Mouse (Mus musculus) c-Kit-positive CD71-positive TER-119-positive erythroid progenitor cells, embryonic 14.5 days (primary cell): ENCODE measurements around the gene Rnf149.

ENCODE experiments used
- DNase-seq: peaks from one replicate; pipeline ENCODE4 v3.0.0-alpha.2; 2013; ENCODE audit warnings: low spot score

Rnf149 gene

GRCm38 (mm10) chr1:39575778-39576375 lies 1.3 kb downstream of the Rnf149 start:
- peak; percentile 51 for DNase-seq

GRCm38 (mm10) chr1:39573890-39574289 lies 3.3 kb downstream of the Rnf149 start:
- DNase-seq = no peak

DNA sequence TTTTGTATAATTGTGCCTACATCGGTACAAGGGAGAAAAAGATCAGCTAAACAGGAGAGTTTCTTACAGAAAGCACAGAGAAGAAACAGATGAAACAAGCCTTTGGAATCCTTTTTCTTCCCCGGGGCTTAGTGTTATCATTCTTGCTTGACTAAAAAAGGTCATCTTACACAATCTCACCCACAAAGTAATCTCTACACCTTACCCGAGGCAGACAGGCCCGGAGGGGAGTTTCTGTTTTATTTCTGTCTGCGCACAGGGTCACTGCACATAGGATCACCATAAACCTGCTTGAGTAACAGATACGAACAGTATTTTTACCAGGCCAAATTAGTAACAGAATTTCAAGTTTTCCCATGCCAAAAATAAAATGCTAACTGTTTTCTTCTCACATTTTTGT lies 5.6 kb downstream of the Rnf149 start:
- no peak for DNase-seq

DNA sequence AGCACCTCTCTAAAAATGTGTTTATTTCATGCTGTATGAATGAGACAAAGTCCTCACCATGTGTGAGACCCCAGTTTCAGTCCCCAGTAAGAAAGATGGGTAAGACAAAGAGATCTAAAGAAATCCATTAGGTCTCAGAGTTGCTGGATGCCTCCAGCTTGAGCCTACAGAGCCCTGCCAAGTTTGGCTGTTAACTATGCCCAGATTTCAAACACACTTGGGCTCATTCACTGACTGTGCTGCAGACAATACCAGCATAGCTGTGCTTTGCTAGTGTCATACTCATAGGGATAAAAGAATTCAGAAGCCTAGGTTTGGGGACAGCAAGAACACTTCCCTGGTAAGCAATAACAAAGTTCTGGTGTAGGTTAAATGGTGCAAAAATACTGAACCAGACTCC lies 9.1 kb downstream of the Rnf149 start:
- DNase-seq = no peak

- no peak for DNase-seq
Measured at GRCm38 (mm10) chr1:39564603-39565002, 12.6 kb downstream of the Rnf149 start.

GRCm38 (mm10) chr1:39563161-39563560 lies 14.0 kb downstream of the Rnf149 start:
- no peak for DNase-seq

DNA sequence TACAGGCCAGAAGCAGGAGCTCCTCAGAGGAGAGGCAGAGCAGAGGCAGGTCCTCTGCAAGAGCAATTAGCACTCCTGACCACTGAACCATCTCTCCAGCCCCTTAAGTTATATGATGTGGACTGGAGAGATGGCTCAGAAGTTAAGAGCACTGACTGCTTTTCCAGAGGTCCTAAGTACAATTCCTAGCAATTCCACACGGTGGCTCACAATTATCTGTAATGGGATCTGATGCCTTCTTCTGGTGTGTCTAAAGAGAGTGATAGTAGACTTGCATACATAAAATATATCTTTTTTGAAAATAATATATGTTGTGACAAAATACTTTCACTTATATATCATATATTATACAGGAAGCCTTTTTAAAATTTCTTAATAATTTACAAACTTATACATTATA lies 15.3 kb downstream of the Rnf149 start:
- no peak for DNase-seq

DNA sequence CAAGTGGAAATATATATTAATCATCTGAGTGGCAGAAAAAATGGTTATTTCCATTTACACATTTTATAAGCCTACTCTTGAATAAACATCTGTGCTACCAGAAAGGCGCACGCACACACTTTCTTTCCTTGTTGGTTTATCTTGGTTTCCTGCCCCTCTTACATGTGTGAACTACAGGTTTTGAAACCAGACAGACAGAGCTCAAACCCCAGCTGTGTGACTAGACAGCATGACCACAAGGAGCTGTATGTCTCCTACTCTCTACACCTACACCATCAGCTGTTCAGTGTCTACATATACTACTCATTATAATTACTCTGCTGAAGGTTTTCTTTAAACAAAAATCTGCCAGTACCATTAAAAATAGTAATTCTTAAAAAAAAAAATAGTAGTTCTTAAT lies 18.2 kb downstream of the Rnf149 start:
- DNase-seq = no peak

DNA sequence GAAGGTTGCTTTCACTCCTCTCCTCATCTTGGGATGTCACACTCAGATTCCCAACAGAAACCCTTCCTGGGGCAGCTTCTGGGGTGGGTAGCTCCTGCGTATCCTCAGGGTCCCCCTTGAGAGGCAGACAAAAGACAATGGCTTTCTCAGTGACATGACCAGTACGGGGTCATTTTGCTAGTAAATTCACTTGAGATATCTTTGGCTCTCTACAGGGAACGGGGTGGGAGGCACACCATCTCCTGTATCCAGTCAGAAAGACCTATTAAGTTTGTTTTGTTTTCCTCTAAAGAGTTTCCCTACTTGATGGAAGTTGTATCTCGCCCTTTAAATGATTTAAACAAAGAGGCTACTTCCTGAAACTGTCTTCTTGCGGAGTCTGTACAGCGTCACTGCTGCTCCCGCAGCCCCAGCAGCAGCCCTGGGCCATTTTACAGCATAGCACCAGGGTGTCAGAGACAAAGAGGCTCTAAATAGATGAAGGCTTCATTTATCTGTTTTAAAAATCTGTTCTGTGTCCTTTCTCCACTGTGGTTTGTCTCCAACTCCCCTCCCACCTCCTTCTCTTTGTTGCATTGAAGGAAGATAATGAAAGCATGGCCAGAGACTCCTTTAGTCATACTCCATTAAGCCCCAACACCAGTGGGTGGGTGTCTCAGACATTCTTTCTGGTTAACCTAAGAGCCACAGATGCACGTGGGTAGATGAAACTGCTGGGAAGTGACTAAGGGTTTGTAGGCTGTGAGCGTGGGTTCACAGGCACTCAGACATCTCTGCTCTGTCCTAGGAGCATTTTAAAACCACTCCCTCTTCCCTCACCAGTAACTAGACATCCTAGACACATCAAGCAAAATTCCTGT lies 21.4 kb downstream of the Rnf149 start:
- DNase-seq = no peak

DNA sequence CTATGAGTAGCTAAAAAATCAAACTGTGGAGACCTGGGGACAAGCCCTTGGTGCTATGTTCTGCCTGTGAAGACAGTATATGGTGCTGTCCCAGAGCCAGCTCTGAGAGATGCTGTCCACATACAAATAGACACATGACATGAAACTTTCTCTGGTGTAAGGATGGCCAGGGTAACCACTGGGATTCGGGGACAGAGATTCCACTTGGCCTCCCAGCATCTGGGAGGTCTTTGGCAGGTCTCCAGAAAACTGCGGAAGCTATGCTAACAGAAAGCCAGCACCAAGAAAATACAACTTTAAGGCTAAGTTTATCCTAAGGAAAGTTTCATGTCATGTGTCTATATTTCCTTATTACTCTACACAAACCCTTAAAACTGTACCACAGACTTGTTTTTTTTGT lies 27.4 kb downstream of the Rnf149 start:
- DNase-seq = no peak

- no peak for DNase-seq
Measured at GRCm38 (mm10) chr1:39547238-39547637, 30.0 kb downstream of the Rnf149 start.

- no peak for DNase-seq
Measured at GRCm38 (mm10) chr1:39546160-39546866, 30.9 kb downstream of the Rnf149 start.

- no peak for DNase-seq
Measured at GRCm38 (mm10) chr1:39545589-39545988, 31.6 kb downstream of the Rnf149 start.

DNA sequence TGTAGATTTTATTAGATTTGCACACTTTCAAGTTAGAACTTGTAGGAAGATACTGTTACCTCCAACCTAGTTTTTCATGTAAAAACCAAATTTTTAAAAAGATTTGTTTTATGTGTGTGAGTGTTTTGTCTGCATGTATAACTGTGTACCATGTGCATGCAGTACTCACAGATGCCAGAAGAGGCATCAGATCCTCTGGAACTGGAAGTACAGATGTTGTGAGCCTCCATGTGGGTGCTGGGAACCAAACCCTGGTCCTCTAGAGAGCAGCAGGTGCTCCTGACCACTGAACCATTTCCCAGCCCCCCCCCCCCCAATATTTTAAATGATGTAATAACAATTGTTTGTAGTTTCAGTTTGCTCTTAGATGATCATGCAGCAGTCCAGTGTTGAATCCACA lies 36.6 kb downstream of the Rnf149 start:
- no peak for DNase-seq

GRCm38 (mm10) chr1:39537631-39538380 lies 39.4 kb downstream of the Rnf149 start:
- no peak for DNase-seq

DNA sequence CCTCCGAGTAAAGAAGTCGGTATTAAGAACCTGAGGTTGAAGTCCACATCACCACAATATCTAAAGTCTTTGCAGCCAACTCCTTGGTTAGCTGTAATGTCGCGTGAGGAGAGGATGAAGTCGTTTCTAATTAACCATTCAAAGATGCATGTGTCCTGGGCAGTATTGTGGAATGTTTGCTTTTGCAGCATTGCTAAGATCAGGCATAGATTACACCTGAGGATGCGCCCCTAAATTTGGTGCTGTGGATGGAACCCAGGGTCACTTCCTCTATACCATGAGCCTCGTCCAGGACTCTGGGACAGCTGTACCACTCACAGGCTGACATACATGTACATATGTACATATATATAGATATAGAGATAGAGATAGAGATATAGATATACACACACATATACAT lies 40.5 kb downstream of the Rnf149 start:
- no peak for DNase-seq

DNA sequence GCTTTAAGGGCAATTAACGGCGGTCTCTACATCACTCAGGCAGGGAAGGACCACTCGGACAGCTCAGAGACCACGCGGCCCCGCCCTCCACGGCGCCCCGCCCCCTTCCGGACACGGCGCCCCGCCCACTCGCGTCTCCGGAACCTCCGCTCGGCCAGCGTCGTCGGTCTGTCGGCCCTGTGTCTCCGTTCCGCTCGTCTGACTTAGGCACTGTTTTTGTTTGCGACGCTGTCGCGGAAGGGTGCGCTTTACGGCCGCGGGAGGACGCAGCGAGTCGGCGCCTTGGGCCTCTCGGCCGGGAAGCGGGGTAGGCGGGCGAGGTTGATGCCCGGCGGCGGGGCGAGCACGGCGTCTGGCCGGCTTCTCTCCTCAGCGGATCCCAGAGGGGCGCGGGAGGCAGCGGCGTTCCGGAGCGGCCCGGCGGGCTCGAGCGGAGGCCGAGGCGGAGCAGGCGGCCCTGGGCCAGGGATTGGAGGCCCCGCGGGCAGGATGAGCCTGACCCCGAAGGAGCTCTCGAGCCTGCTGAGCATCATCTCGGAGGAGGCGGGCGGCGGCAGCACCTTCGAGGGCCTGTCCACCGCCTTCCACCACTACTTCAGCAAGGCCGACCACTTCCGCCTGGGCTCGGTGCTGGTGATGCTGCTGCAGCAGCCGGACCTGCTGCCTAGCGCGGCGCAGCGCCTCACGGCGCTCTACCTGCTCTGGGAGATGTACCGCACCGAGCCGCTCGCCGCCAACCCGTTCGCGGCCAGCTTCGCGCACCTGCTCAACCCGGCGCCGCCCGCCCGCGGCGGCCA lies 41.5 kb downstream of the Rnf149 start:
- peak; percentile 98 for DNase-seq

- no peak for DNase-seq
Measured at GRCm38 (mm10) chr1:39534831-39535230, 42.4 kb downstream of the Rnf149 start, which contains the start of gene Cnot11. Cnot11 (plus strand) TSS chr1:39534992.

DNA sequence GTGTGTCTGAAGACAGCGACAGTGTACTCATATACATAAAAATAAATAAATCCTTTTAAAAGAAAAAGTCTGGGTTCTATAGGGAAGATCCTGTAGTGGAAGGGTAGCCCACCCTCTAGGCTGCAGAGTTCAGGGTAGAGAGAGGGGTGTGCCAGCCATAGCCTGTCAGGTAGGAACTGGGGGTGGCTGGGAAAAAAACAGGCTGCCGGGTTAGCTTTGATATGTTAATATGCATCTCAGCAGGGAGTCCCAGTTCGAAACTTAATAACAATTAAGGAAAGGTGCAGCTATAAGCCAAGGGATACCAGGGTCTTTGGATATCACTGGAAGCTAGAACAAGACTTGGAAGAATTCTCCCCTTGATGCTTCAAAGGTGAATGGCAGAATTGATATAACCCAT lies 43.3 kb downstream of the Rnf149 start:
- DNase-seq = no peak

GRCm38 (mm10) chr1:39531036-39531435 lies 46.2 kb downstream of the Rnf149 start:
- DNase-seq = no peak

- DNase-seq = peak; percentile 76
Measured at GRCm38 (mm10) chr1:39530258-39530943, 46.8 kb downstream of the Rnf149 start.
